Mouse (Mus musculus): ENCODE measurements around the gene Klra5. TPM values are rescaled to one million over a fixed set of nuclear protein-coding genes. Genes with fewer than 3 reads are reported as not detected.
"Not testable (repeated sequence)": the region's sequence is repeated elsewhere in the genome, so short reads cannot be mapped to it uniquely, and the experiment has no call there.

Klra5 gene
- not detected in 2 replicates for polyA plus RNA-seq (2012; ENCODE audit: insufficient read depth, insufficient read length, missing spikeins)

DNA sequence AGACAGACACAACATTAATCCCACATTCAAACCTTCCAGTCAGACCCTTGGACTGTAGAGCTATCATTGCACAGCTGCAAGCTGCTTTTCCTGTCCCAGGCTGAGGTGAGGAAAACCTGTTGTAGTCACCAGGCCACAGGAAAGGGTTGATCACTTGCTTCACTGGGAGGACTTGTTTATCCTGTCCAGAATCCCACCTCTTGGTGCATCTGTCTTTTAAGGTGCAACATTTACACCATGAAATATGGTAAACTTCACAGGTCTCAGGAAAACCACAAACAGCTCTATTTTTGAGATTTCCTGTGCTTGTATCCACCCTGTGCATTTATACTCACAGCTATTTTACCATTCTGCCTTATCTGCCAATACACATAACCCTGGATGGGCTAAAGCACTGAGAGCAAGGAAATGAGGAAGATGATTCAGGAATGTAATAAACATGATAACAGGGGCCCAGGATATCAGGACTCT lies at the start of gene Klra5:
TSS of gene Klra5 (minus strand) at position 175 of the 471 bp plus-strand sequence.
- H3K4me3 ChIP-seq (ENCODE audit: insufficient read depth, low read length); H3K4me1 ChIP-seq (ENCODE audit: control insufficient read depth, insufficient read depth, low read length); H3K27ac ChIP-seq (ENCODE audit: insufficient read depth, low read depth, low read length): not testable (repeated sequence)

DNA sequence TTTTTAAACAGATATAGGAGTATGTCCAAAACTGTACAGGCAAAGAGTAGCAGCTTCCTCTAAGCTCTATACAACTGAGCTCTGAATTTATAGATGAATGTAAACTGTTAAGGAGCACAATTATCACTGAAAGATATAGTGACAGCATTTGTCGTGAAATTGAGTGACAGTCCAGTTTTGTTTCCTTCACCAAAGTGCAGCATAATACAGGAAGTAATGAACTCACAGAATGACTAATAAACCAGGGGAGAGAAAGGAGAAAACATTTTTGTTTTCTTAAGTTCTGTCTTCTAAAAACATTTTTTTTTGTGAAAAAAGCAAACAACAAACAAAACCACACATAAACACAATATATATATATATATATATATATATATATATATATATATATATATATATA lies 454 bp downstream of the Klra5 start:
- Histone ChIP-seq H3K4me1 (ENCODE audit: control insufficient read depth, insufficient read depth, low read length) (peaks cover 7% of the 10 kb centered on the region), H3K27ac (ENCODE audit: insufficient read depth, low read depth, low read length) (no peak overlapping the region), H3K4me3 (ENCODE audit: insufficient read depth, low read length) (no peak overlapping the region)
- TF ChIP-seq CTCF (IDR thresholded peaks at IDR 0.05; ENCODE audit: low read depth, low read length) (no peak), POLR2A (IDR thresholded peaks at IDR 0.05; ENCODE audit: borderline replicate concordance, low read depth, low read length) (no peak)

DNA sequence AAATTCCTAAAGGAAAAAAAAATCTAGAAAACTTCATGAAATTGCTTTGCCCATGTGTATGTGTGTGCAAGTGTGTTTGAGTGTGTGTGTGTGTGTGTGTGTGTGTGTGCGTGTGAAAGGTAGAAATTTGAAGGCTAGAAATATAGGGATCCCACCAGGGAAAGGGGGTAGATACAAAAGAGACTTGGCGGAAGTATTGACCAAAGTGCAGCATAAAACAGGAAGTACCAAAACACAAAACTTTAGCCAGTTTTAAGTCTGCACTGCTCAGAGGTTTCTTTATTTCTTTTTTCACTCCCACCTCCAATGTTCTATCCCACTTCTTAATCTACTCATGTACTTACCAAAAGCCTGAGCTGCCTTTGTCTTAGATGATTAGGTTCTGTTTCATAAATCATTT lies 34.9 kb downstream of the Klra5 start:
- TF ChIP-seq POLR2A (IDR thresholded peaks at IDR 0.05; ENCODE audit: borderline replicate concordance, low read depth, low read length) = no peak
- no peak for TF ChIP-seq CTCF (IDR thresholded peaks at IDR 0.05; ENCODE audit: low read depth, low read length)
- Histone ChIP-seq H3K4me3 (ENCODE audit: insufficient read depth, low read length) (no peak overlapping the region), H3K4me1 (ENCODE audit: control insufficient read depth, insufficient read depth, low read length) (no peaks in the 10 kb centered on the region), H3K27ac (ENCODE audit: insufficient read depth, low read depth, low read length) (no peak overlapping the region)

DNA sequence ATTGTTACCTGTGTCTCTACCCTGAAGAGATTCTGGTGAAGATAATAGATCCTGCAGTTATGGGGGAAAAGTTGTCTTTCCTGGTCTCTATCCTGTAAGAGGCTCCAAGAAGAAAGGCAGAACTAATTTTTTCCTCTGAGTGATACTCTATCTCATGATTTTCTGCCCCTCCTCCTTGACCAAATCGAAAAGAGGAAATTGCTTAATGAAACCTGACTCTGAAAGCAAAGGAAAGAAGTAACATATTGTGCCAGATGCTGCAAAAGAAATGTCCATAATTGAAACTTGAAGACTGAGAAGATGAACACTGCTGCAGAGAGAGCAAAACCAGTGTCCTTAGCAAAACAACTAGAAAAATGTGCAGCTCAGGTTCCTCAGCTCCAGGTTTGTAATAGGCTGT lies 40.9 kb downstream of the Klra5 start, which contains the start of gene Klra17:
TSS of gene Klra17 (minus strand) at position 124 of the 400 bp plus-strand sequence.
- H3K27ac ChIP-seq (ENCODE audit: insufficient read depth, low read depth, low read length) = no peak within 1 kb of the TSS
- H3K4me3 ChIP-seq (ENCODE audit: insufficient read depth, low read length) = no peak within 1 kb of the TSS
- TF ChIP-seq CTCF (IDR thresholded peaks at IDR 0.05; ENCODE audit: low read depth, low read length) (no peak), POLR2A (IDR thresholded peaks at IDR 0.05; ENCODE audit: borderline replicate concordance, low read depth, low read length) (no peak)
- H3K4me1 ChIP-seq (ENCODE audit: control insufficient read depth, insufficient read depth, low read length) = no peaks in the 10 kb centered on the region

DNA sequence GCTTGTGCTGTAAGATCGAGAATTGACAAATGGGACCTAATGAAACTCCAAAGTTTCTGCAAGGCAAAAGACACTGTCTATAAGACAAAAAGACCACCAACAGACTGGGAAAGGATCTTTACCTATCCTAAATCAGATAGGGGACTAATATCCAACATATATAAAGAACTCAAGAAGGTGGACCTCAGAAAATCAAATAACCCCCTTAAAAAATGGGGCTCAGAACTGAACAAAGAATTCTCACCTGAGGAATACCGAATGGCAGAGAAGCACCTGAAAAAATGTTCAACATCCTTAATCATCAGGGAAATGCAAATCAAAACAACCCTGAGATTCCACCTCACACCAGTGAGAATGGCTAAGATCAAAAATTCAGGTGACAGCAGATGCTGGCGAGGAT lies 55.1 kb downstream of the Klra5 start, which contains the start of gene Gm17631:
TSS of gene Gm17631 (plus strand) at position 301 of the 400 bp plus-strand sequence.
- H3K4me3 ChIP-seq (ENCODE audit: insufficient read depth, low read length); H3K27ac ChIP-seq (ENCODE audit: insufficient read depth, low read depth, low read length); H3K4me1 ChIP-seq (ENCODE audit: control insufficient read depth, insufficient read depth, low read length): not testable (repeated sequence)

Other genes with a start within 250 kb of the Klra5 start
- gene Klrc1, start 238.7 kb downstream of the Klra5 start, polyA plus RNA-seq (2012; ENCODE audit: insufficient read depth, insufficient read length, missing spikeins) = not detected in 2 replicates
- not detected in 2 replicates for gene Klri1, start 200.5 kb downstream of the Klra5 start, polyA plus RNA-seq (2012; ENCODE audit: insufficient read depth, insufficient read length, missing spikeins)
- not detected in 2 replicates for gene Klri2, start 177.2 kb downstream of the Klra5 start, polyA plus RNA-seq (2012; ENCODE audit: insufficient read depth, insufficient read length, missing spikeins)
- not detected in 2 replicates for gene Gm156, start 133.4 kb downstream of the Klra5 start, polyA plus RNA-seq (2012; ENCODE audit: insufficient read depth, insufficient read length, missing spikeins)
- gene Gm17631, start 55.0 kb downstream of the Klra5 start, polyA plus RNA-seq (2012; ENCODE audit: insufficient read depth, insufficient read length, missing spikeins) = not detected in 2 replicates
- not detected in 2 replicates for gene Klra17, start 41.0 kb downstream of the Klra5 start, polyA plus RNA-seq (2012; ENCODE audit: insufficient read depth, insufficient read length, missing spikeins)
- not detected in 2 replicates for gene Klra6, start 109.3 kb upstream of the Klra5 start, polyA plus RNA-seq (2012; ENCODE audit: insufficient read depth, insufficient read length, missing spikeins)
- not detected in 2 replicates for gene Klra4, start 149.6 kb upstream of the Klra5 start, polyA plus RNA-seq (2012; ENCODE audit: insufficient read depth, insufficient read length, missing spikeins)
- not detected in 2 replicates for gene Klra8, start 212.2 kb upstream of the Klra5 start, polyA plus RNA-seq (2012; ENCODE audit: insufficient read depth, insufficient read length, missing spikeins)